Mouse (Mus musculus) hindbrain, embryonic 16.5 days (tissue): Measurements from ENCODE around the gene Ovol3. TPM values are rescaled to one million over a fixed set of nuclear protein-coding genes. Genes with fewer than 3 reads are reported as not detected.

ENCODE experiments used
- ATAC-seq: fragments of 200-750 bp; cut with Nextera tagmentation; 2 replicates; pipeline ENCODE4 v1.8.0; 2017; ENCODE audit warnings: moderate TSS enrichment, moderate library complexity
- H3K27ac ChIP-seq: fragments of 300-500 bp; sonication (generic); 2 replicates; pipeline ENCODE4 v1.5.1; 2014; ENCODE audit warnings: low read depth, mild to moderate bottlenecking, control low read depth, low read length, moderate library complexity
- H3K27me3 ChIP-seq: fragments of 300-500 bp; sonication (generic); replicated peaks from 2 replicates; pipeline ENCODE4 v1.6.1; 2014; ENCODE audit warnings: low read length; ENCODE audit not compliant: control insufficient read depth, insufficient read depth
- H3K36me3 ChIP-seq: fragments of 300-500 bp; sonication (generic); 2 replicates; pipeline ENCODE4 v1.6.1; 2014; ENCODE audit warnings: mild to moderate bottlenecking, low read length, moderate library complexity, mixed read lengths; ENCODE audit not compliant: control insufficient read depth, insufficient read depth
- H3K4me1 ChIP-seq: fragments of 300-500 bp; sonication (generic); 2 replicates; pipeline ENCODE4 v1.6.1; 2014; ENCODE audit warnings: low read depth, low read length; ENCODE audit not compliant: control insufficient read depth, insufficient read depth
- H3K4me2 ChIP-seq: fragments of 300-500 bp; sonication (generic); 2 replicates; pipeline ENCODE4 v1.6.1; 2014; ENCODE audit warnings: mild to moderate bottlenecking, low read length, control low read depth, moderate library complexity
- H3K4me3 ChIP-seq: fragments of 300-500 bp; sonication (generic); 2 replicates; pipeline ENCODE4 v1.5.1; 2014; ENCODE audit warnings: mild to moderate bottlenecking, low read length, control low read depth, moderate library complexity
- H3K9ac ChIP-seq: fragments of 300-500 bp; sonication (generic); 2 replicates; pipeline ENCODE4 v1.6.1; 2014; ENCODE audit warnings: low read depth, mild to moderate bottlenecking, control low read depth, low read length, moderate library complexity
- H3K9me3 ChIP-seq: fragments of 300-500 bp; sonication (generic); 2 replicates; pipeline ENCODE4 v1.6.1; 2014; ENCODE audit warnings: mild to moderate bottlenecking, low read length, moderate library complexity; ENCODE audit not compliant: control insufficient read depth
- WGBS: fragments of 180-500 bp; shearing (Covaris S2); extraction: QIAGEN DNeasy Blood & Tissue Kit; methylation state at CpG from one replicate; pipeline ENCODE4 v1.1.7; 2014; 5-methylcytosine and 5-hydroxymethylcytosine counted together
- polyA plus RNA-seq: library from polyadenylated mRNA; unstranded; fragments of >200 nt; fragmentation: Nextera tagmentation; extraction: Ambion mirVana; gene quantifications from 2 replicates; pipeline ENCODE4 v1.2.1, GENCODE M21; 2015

Ovol3 gene
- polyA plus RNA-seq: not detected in 2 replicates

DNA sequence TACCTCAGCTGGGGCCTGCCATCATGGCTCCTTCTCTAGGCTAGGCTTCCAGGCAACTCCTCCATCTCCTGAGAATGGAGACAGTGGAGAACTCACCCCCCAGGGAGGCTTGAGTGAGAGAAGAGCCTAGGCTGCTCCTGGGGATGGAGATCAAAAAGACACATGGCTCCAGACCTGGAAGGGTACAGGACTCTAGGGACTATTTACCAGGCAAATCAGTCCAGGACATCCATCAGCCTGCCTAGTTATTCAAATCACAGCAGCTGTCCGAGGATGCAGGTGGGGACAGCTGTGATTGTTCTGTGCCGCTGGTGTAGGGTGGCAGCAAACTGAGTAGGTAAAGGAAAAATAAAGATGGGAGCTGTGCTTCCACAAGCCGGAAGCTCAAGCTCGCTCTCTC lies at the start of gene Ovol3:
Gene Ovol3, minus strand, starts transcription at position 101 of the 400 bp plus-strand sequence.
- peaks cover 17% of the 10 kb centered on the region; the same call in 1 of the 2 replicates for H3K36me3 ChIP-seq
- H3K27me3 ChIP-seq: no peaks in the 10 kb centered on the region
- H3K4me2 ChIP-seq: no peak within 1 kb of the TSS
- WGBS: 73% methylated on average over 4 of the region's 4 CpGs
- H3K4me3 ChIP-seq: no peak within 1 kb of the TSS
- H3K4me1 ChIP-seq: peaks cover 16% of the 10 kb centered on the region
- no peak within 1 kb of the TSS for H3K27ac ChIP-seq
- H3K9me3 ChIP-seq: no peaks in the 10 kb centered on the region
- no peak for ATAC-seq
- no peak within 1 kb of the TSS for H3K9ac ChIP-seq

DNA sequence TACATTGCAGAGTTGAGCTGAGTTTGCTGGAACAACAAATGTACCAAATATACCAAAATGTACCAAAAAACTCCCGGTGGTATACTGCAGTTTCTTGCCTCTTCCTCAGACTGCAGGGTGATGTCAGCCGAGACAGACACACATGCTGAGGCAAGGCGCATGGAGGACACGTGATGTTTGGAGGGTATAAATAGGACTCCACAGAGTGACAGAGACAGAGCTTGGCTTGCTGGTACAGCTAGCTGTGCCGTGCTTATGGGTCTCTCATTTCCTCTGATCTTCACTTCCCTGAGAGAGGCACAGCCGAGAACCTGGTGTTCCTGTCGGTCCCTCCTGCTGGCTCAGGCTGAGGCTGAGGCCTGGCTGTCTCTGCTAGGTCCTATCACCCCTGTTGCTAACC lies 47.2 kb upstream of the Ovol3 start:
- Histone ChIP-seq H3K9ac (no peak overlapping the region), H3K27me3 (no peaks in the 10 kb centered on the region), H3K9me3 (no peaks in the 10 kb centered on the region), H3K4me2 (no peak overlapping the region), H3K4me3 (no peak overlapping the region), H3K27ac (no peak overlapping the region), H3K4me1 (peaks cover 2% of the 10 kb centered on the region; the same call in 1 of the 2 replicates), H3K36me3 (no peaks in the 10 kb centered on the region)
- ATAC-seq: no peak
- WGBS: 81% methylated on average over 7 of the region's 7 CpGs

DNA sequence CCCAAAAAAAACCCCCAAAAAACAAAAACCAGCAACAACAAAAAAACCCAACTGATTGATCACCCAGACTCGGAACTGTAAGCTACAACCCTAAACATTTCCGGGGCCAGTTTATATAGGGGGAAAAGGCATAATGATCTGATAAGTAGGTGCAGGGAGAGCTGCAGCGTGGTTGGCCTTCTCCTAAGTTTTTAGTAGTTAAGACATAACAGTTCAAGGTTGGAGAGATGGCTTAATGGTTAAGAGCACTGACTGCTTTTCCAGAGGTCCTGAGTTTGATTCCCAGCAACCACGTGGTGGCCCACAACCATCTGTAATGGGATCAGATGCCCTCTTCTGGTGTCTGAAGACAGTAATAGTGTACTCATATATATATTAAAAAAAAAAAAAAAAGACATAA lies 46.0 kb upstream of the Ovol3 start:
- no peaks in the 10 kb centered on the region for H3K27me3 ChIP-seq
- WGBS: 74% methylated on average over 4 of the region's 4 CpGs
- no peaks in the 10 kb centered on the region for H3K9me3 ChIP-seq
- no peak overlapping the region for H3K4me2 ChIP-seq
- H3K9ac ChIP-seq: no peak overlapping the region
- ATAC-seq: no peak
- peaks cover 2% of the 10 kb centered on the region; the same call in 1 of the 2 replicates for H3K4me1 ChIP-seq
- no peak overlapping the region for H3K27ac ChIP-seq
- H3K4me3 ChIP-seq: no peak overlapping the region
- H3K36me3 ChIP-seq: no peaks in the 10 kb centered on the region

DNA sequence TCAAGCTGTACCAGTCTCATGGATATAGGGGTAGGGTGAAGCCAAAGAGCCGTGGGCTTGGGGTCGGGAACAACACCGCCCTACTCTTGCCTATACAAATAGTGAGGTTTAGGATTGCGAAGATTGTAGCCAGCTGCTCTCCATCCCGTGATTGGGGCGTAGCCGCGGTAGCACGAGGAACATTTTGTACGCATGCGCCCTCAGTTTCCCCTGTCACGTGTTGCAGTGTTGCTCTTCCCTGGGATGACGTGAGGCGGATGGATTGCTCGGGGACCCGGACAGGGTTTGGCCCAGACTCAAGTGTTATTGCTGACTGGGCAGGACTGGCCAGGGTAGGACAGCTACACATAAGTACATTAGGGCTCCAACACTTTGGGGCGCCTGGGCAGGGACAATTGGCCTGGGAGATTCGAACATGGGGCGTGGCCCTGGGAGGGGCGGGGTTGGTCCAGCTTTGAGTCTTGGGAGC lies 45.2 kb upstream of the Ovol3 start:
- Histone ChIP-seq H3K36me3 (no peaks in the 10 kb centered on the region), H3K4me1 (peaks cover 2% of the 10 kb centered on the region; the same call in 1 of the 2 replicates), H3K4me3 (peak overlapping the region; percentile 74), H3K9me3 (no peaks in the 10 kb centered on the region), H3K27me3 (no peaks in the 10 kb centered on the region), H3K4me2 (peak overlapping the region; percentile 99), H3K27ac (peak overlapping the region; percentile 99), H3K9ac (peak overlapping the region; percentile 66)
- under 1% methylated on average over 20 of the region's 20 CpGs for WGBS
- peak; percentile 89 for ATAC-seq

DNA sequence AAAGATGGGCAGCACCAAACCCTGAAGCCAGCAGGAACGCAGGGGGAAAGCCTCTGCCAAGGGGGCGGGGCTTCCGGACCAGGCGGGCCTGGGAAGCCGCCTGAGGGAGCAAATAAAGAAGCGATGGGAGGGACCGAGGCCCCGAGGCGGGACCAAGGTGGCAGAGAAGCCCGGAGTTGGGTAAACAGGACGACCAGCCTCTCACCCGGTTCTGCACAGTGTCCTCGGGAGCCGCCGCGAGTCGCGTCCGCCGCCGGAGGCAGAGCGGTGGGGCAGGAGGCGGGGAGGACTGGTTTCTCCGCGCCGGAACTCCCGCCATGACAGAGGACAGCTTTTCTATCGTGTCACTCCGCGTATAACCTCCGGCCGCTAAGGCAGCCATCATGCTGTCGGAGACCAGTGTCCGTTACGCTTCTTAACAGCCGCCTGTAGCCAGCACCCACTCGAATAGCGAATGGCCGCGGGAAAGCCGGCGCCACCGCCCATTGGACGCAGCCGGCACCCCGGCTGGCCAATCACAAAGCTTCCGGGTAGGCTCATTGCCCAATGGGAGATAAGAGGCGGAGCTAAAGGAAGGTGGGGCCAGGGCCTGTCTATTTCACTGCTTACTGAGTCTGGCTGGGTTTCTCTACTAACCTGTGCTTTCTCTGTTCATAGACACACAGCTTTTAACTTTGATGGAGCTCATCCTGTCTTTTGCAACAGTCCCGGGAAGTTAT lies 44.6 kb upstream of the Ovol3 start, which contains the start of the genes Thap8 and Wdr62:
Gene Thap8, plus strand, starts transcription at position 144 of the 719 bp plus-strand sequence.
Gene Wdr62, minus strand, starts transcription at position 469 of the 719 bp plus-strand sequence.
- no peaks in the 10 kb centered on the region for H3K36me3 ChIP-seq
- H3K27ac ChIP-seq: peak within 1 kb of the TSS; percentile 99
- ATAC-seq: peak; percentile 97
- peak within 1 kb of the TSS; percentile 99 for H3K4me2 ChIP-seq
- H3K4me1 ChIP-seq: peaks cover 2% of the 10 kb centered on the region; the same call in 1 of the 2 replicates
- H3K4me3 ChIP-seq: peak within 1 kb of the TSS; percentile 74
- peak within 1 kb of the TSS; percentile 66 for H3K9ac ChIP-seq
- no peaks in the 10 kb centered on the region for H3K9me3 ChIP-seq
- no peaks in the 10 kb centered on the region for H3K27me3 ChIP-seq
- WGBS: under 1% methylated on average over 48 of the region's 49 CpGs

DNA sequence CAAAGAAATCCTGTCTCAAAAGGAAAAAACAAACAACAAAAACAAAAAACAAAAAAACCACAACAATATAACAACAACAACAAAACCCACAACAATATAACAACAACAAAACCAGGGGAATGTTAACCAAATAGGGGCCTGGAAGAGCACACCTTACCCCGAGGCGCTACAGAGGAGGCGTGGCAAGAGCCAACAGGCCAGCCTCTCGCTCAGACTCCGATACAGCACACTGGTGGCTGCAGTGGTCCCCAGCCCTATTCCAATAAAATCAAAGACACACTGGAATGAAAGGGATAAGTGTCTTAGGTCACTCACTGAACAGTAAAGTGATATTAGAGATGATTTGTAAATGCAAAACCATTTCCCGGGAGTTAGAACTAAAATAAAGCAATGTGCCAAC lies 44.0 kb upstream of the Ovol3 start:
- peak overlapping the region; percentile 46; the same call in 1 of the 2 replicates for H3K9ac ChIP-seq
- H3K4me3 ChIP-seq: peak overlapping the region; percentile 74
- no peak for ATAC-seq
- no peaks in the 10 kb centered on the region for H3K27me3 ChIP-seq
- 0% methylated on average over 6 of the region's 6 CpGs for WGBS
- H3K36me3 ChIP-seq: no peaks in the 10 kb centered on the region
- no peaks in the 10 kb centered on the region for H3K9me3 ChIP-seq
- peak overlapping the region; percentile 99 for H3K4me2 ChIP-seq
- no peak overlapping the region; the same call in 1 of the 2 replicates for H3K27ac ChIP-seq
- peaks cover 2% of the 10 kb centered on the region; the same call in 1 of the 2 replicates for H3K4me1 ChIP-seq

DNA sequence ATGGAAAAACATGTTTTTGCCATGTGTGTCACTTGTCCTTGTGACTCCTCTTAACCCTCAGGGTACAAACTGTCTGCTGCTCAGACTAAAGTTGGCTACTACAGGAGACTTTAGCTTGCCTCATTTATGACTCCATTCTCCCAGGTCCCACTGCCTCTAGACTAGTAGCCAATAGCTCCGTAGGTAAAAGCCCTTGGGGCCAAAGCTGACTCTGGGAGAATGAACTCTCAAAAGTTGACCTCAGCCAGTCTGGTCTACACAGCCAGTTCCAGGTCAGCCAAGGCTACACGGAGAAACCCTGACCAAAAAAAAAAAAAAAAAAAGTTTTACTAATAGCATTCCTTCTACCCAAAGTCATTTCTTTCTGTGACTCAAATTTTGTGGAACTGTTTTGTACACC lies 43.4 kb upstream of the Ovol3 start:
- Histone ChIP-seq H3K4me3 (no peak overlapping the region), H3K36me3 (no peaks in the 10 kb centered on the region), H3K4me2 (no peak overlapping the region), H3K4me1 (peaks cover 2% of the 10 kb centered on the region; the same call in 1 of the 2 replicates), H3K9me3 (no peaks in the 10 kb centered on the region), H3K27me3 (no peaks in the 10 kb centered on the region), H3K27ac (no peak overlapping the region), H3K9ac (no peak overlapping the region)
- WGBS: 62% methylated on average over 2 of the region's 2 CpGs
- ATAC-seq: no peak

DNA sequence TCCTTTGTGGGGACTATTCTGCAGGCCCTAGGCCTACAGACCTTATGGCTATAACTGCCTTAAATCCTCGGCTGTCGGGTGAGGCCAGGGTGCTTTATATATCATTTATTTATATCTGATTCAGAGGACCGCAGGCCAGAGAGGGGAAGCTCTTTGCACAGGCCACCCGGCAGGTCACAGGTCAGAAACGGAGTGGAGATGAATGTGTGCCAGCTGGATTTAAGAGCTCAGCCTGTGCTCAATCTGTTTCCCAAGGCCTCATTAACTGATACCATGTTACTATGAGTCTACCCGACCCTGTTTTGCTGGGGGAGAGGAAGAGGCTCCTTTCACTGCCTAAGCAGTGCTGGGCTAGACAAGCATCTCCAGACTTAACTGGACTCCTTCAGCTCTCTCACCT lies 38.9 kb upstream of the Ovol3 start:
- Histone ChIP-seq H3K4me2 (no peak overlapping the region), H3K36me3 (no peaks in the 10 kb centered on the region; the same call in 1 of the 2 replicates), H3K4me1 (no peaks in the 10 kb centered on the region; the same call in 1 of the 2 replicates), H3K27ac (no peak overlapping the region), H3K9me3 (no peaks in the 10 kb centered on the region), H3K9ac (no peak overlapping the region), H3K4me3 (no peak overlapping the region), H3K27me3 (no peaks in the 10 kb centered on the region)
- 89% methylated on average over 6 of the region's 6 CpGs for WGBS
- no peak for ATAC-seq

DNA sequence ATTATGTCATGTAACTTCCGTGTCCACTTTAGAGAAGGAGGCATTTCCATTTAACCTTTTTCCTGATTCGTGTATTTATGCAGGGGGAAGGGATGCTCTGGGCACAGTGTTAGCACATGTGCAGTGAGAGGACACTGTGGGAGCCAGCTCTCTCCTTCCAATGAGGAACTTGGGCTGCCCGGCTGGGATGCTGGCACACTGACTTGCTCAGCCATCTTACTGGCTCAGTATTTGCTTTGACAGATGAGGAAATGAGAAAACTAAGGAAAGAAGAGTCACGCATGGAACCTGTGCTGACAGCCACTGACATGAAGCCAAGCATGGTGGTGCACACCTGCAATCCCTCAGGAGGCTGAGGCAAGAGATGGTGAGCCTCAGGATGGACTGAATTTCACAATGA lies 34.1 kb upstream of the Ovol3 start:
- 87% methylated on average over 4 of the region's 4 CpGs for WGBS
- no peak for ATAC-seq
- Histone ChIP-seq H3K36me3 (no peaks in the 10 kb centered on the region; the same call in 1 of the 2 replicates), H3K4me2 (no peak overlapping the region), H3K27me3 (no peaks in the 10 kb centered on the region), H3K9ac (no peak overlapping the region), H3K4me3 (no peak overlapping the region), H3K4me1 (no peaks in the 10 kb centered on the region), H3K9me3 (no peaks in the 10 kb centered on the region), H3K27ac (no peak overlapping the region)
